Mouse (Mus musculus): ENCODE measurements around the gene Odf3l1. TPM values are rescaled to one million over a fixed set of nuclear protein-coding genes. Genes with fewer than 3 reads are reported as not detected.
A peak's percentile ranks its signal among the peaks of the same experiment; 100 is the strongest.

Odf3l1 gene
- polyA plus RNA-seq, 1 experiment from 2014 or later, result 1.4 TPM

GRCm38 (mm10) chr9:56881539-56882082 lies 17.1 kb upstream of the Odf3l1 start:
- H3K9me3 ChIP-seq, result no peaks in the 10 kb centered on the region
- H3K4me1 ChIP-seq, result peaks cover 34% of the 10 kb centered on the region
- peak overlapping the region; percentile 31 for H3K27ac ChIP-seq
- H3K4me3 ChIP-seq (replicated peaks), result no peak overlapping the region
- peaks cover 7% of the 10 kb centered on the region; the same call in 1 of the 2 replicates for H3K36me3 ChIP-seq
- no peak for ATAC-seq (ENCODE audit: insufficient read depth, low FRiP score, low read depth)
- H3K27me3 ChIP-seq (replicated peaks), result no peaks in the 10 kb centered on the region
- H3K9ac ChIP-seq, result no peak overlapping the region
- WGBS, result 43% methylated on average over 3 of the region's 3 CpGs
- no peak overlapping the region for H3K4me2 ChIP-seq

GRCm38 (mm10) chr9:56880790-56881189 lies 16.3 kb upstream of the Odf3l1 start:
- no peak overlapping the region for H3K9ac ChIP-seq
- H3K27ac ChIP-seq, result no peak overlapping the region
- no peaks in the 10 kb centered on the region for H3K27me3 ChIP-seq (replicated peaks)
- H3K4me1 ChIP-seq, result peaks cover 38% of the 10 kb centered on the region
- H3K4me3 ChIP-seq (replicated peaks), result no peak overlapping the region
- no peak for ATAC-seq (ENCODE audit: insufficient read depth, low FRiP score, low read depth)
- 37% methylated on average over 9 of the region's 9 CpGs for WGBS
- H3K36me3 ChIP-seq, result peaks cover 5% of the 10 kb centered on the region; the same call in 1 of the 2 replicates
- H3K9me3 ChIP-seq, result no peaks in the 10 kb centered on the region
- no peak overlapping the region for H3K4me2 ChIP-seq

GRCm38 (mm10) chr9:56877284-56877683 lies 12.8 kb upstream of the Odf3l1 start:
- no peaks in the 10 kb centered on the region for H3K36me3 ChIP-seq
- H3K9ac ChIP-seq, result no peak overlapping the region
- H3K4me1 ChIP-seq, result peaks cover 45% of the 10 kb centered on the region
- ATAC-seq (ENCODE audit: insufficient read depth, low FRiP score, low read depth), result no peak
- no peak overlapping the region for H3K27ac ChIP-seq
- no peak overlapping the region for H3K4me3 ChIP-seq (replicated peaks)
- no peaks in the 10 kb centered on the region for H3K9me3 ChIP-seq
- 79% methylated on average over 5 of the region's 5 CpGs for WGBS
- no peak overlapping the region for H3K4me2 ChIP-seq
- no peaks in the 10 kb centered on the region for H3K27me3 ChIP-seq (replicated peaks)

GRCm38 (mm10) chr9:56876784-56877183 lies 12.3 kb upstream of the Odf3l1 start:
- Histone ChIP-seq H3K4me3 (replicated peaks) (no peak overlapping the region), H3K27me3 (replicated peaks) (no peaks in the 10 kb centered on the region), H3K9me3 (no peaks in the 10 kb centered on the region), H3K4me2 (no peak overlapping the region), H3K27ac (peak overlapping the region; percentile 60), H3K36me3 (no peaks in the 10 kb centered on the region), H3K4me1 (peaks cover 41% of the 10 kb centered on the region), H3K9ac (no peak overlapping the region)
- no peak for ATAC-seq (ENCODE audit: insufficient read depth, low FRiP score, low read depth)
- WGBS, result 25% methylated on average over 9 of the region's 9 CpGs

GRCm38 (mm10) chr9:56873097-56873496 lies 8.6 kb upstream of the Odf3l1 start:
- no peak for ATAC-seq (ENCODE audit: insufficient read depth, low FRiP score, low read depth)
- 63% methylated on average over 1 of the region's 1 CpGs for WGBS
- H3K9ac ChIP-seq, result no peak overlapping the region
- H3K4me3 ChIP-seq (replicated peaks), result no peak overlapping the region
- H3K9me3 ChIP-seq, result no peaks in the 10 kb centered on the region
- H3K27ac ChIP-seq, result no peak overlapping the region
- H3K4me2 ChIP-seq, result no peak overlapping the region
- no peaks in the 10 kb centered on the region for H3K36me3 ChIP-seq
- H3K27me3 ChIP-seq (replicated peaks), result no peaks in the 10 kb centered on the region
- peaks cover 55% of the 10 kb centered on the region for H3K4me1 ChIP-seq

GRCm38 (mm10) chr9:56872105-56872903 lies 7.8 kb upstream of the Odf3l1 start:
- Histone ChIP-seq H3K36me3 (no peaks in the 10 kb centered on the region), H3K9ac (no peak overlapping the region), H3K27ac (no peak overlapping the region; the same call in 1 of the 2 replicates), H3K4me3 (replicated peaks) (no peak overlapping the region), H3K4me1 (peaks cover 63% of the 10 kb centered on the region), H3K27me3 (replicated peaks) (no peaks in the 10 kb centered on the region), H3K4me2 (no peak overlapping the region), H3K9me3 (no peaks in the 10 kb centered on the region)
- WGBS, result 76% methylated on average over 5 of the region's 5 CpGs
- no peak for ATAC-seq (ENCODE audit: insufficient read depth, low FRiP score, low read depth)

GRCm38 (mm10) chr9:56871191-56871590 lies 6.7 kb upstream of the Odf3l1 start:
- 30% methylated on average over 5 of the region's 5 CpGs for WGBS
- Histone ChIP-seq H3K9me3 (no peaks in the 10 kb centered on the region), H3K36me3 (no peaks in the 10 kb centered on the region), H3K27me3 (replicated peaks) (no peaks in the 10 kb centered on the region), H3K9ac (no peak overlapping the region), H3K4me2 (0 out of 2 replicates have a peak overlapping the region, but pooled peaks have one; percentile 2), H3K4me3 (replicated peaks) (no peak overlapping the region), H3K27ac (peak overlapping the region; percentile 46; the same call in 1 of the 2 replicates), H3K4me1 (peaks cover 62% of the 10 kb centered on the region)
- ATAC-seq (ENCODE audit: insufficient read depth, low FRiP score, low read depth), result peak; percentile 16; the same call in 1 of the 2 replicates

GRCm38 (mm10) chr9:56870778-56871177 lies 6.3 kb upstream of the Odf3l1 start:
- Histone ChIP-seq H3K4me1 (peaks cover 66% of the 10 kb centered on the region), H3K27me3 (replicated peaks) (no peaks in the 10 kb centered on the region), H3K4me2 (0 out of 2 replicates have a peak overlapping the region, but pooled peaks have one; percentile 2), H3K36me3 (no peaks in the 10 kb centered on the region), H3K9me3 (no peaks in the 10 kb centered on the region), H3K9ac (no peak overlapping the region), H3K4me3 (replicated peaks) (no peak overlapping the region), H3K27ac (peak overlapping the region; percentile 46; the same call in 1 of the 2 replicates)
- 46% methylated on average over 10 of the region's 10 CpGs for WGBS
- ATAC-seq (ENCODE audit: insufficient read depth, low FRiP score, low read depth), result no peak

- 74% methylated on average over 13 of the region's 13 CpGs for WGBS
- Histone ChIP-seq H3K4me1 (peaks cover 75% of the 10 kb centered on the region), H3K4me2 (no peak overlapping the region), H3K27ac (no peak overlapping the region), H3K36me3 (no peaks in the 10 kb centered on the region), H3K4me3 (replicated peaks) (no peak overlapping the region), H3K9me3 (no peaks in the 10 kb centered on the region), H3K9ac (no peak overlapping the region), H3K27me3 (replicated peaks) (no peaks in the 10 kb centered on the region)
- no peak for ATAC-seq (ENCODE audit: insufficient read depth, low FRiP score, low read depth)
These were observed 5.1 kb upstream of the Odf3l1 start for GRCm38 (mm10) chr9:56869552-56869951.

- no peaks in the 10 kb centered on the region for H3K36me3 ChIP-seq
- no peak overlapping the region for H3K9ac ChIP-seq
- H3K4me3 ChIP-seq (replicated peaks), result 0 out of 2 replicates have a peak overlapping the region, but pooled peaks have one; percentile 7
- peak overlapping the region; percentile 57 for H3K27ac ChIP-seq
- 29% methylated on average over 6 of the region's 6 CpGs for WGBS
- ATAC-seq (ENCODE audit: insufficient read depth, low FRiP score, low read depth), result peak; percentile 59; the same call in 1 of the 2 replicates
- no peaks in the 10 kb centered on the region for H3K9me3 ChIP-seq
- H3K4me1 ChIP-seq, result peaks cover 79% of the 10 kb centered on the region
- peak overlapping the region; percentile 63 for H3K4me2 ChIP-seq
- no peaks in the 10 kb centered on the region for H3K27me3 ChIP-seq (replicated peaks)
These were observed 3.8 kb upstream of the Odf3l1 start for GRCm38 (mm10) chr9:56868292-56868691.

- H3K27me3 ChIP-seq (replicated peaks), result no peaks in the 10 kb centered on the region
- WGBS, result 77% methylated on average over 5 of the region's 5 CpGs
- peak overlapping the region; percentile 51 for H3K4me3 ChIP-seq (replicated peaks)
- no peak overlapping the region for H3K27ac ChIP-seq
- peaks cover 70% of the 10 kb centered on the region for H3K4me1 ChIP-seq
- H3K9me3 ChIP-seq, result no peaks in the 10 kb centered on the region
- H3K36me3 ChIP-seq, result no peaks in the 10 kb centered on the region
- ATAC-seq (ENCODE audit: insufficient read depth, low FRiP score, low read depth), result no peak
- H3K9ac ChIP-seq, result 0 out of 2 replicates have a peak overlapping the region, but pooled peaks have one; percentile 17
- H3K4me2 ChIP-seq, result peak overlapping the region; percentile 63
These were observed 2.0 kb upstream of the Odf3l1 start for GRCm38 (mm10) chr9:56866430-56866829.
